Mouse (Mus musculus) forebrain, embryonic 14.5 days (tissue): ENCODE measurements at regions not wholly inside any gene's neighbourhood (a gene's known extent, or its start where the extent isn't known, plus 50 kb on each side); places are given as distances from the start of the nearest gene placed in this dataset.

Experiments used
- ATAC-seq: fragments of 200-750 bp; cut with Nextera tagmentation; 2 replicates; pipeline ENCODE4 v1.8.0; 2017; ENCODE audit warnings: mild to moderate bottlenecking, moderate library complexity
- DNase-seq: peaks from one replicate; pipeline ENCODE4 v3.0.0-alpha.2; 2015; ENCODE audit warnings: low spot score
- H3K27ac ChIP-seq: fragments of 300-500 bp; sonication (generic); 2 replicates; pipeline ENCODE4 v1.5.1; 2014; ENCODE audit warnings: low read depth, mild to moderate bottlenecking, control low read depth, low read length, moderate library complexity
- H3K27me3 ChIP-seq: fragments of 300-500 bp; sonication (generic); replicated peaks from 2 replicates; pipeline ENCODE4 v1.6.1; 2014; ENCODE audit warnings: low read length, control low read depth, mixed read lengths; ENCODE audit not compliant: control insufficient read depth, insufficient read depth
- H3K36me3 ChIP-seq: fragments of 300-500 bp; sonication (generic); 2 replicates; pipeline ENCODE4 v1.6.1; 2014; ENCODE audit warnings: low read length, control low read depth; ENCODE audit not compliant: control insufficient read depth, insufficient read depth
- H3K4me1 ChIP-seq: fragments of 300-500 bp; sonication (generic); 2 replicates; pipeline ENCODE4 v1.6.1; 2014; ENCODE audit warnings: antibody characterized with exemption, low read length, control low read depth; ENCODE audit not compliant: control insufficient read depth, insufficient read depth
- H3K4me2 ChIP-seq: fragments of 300-500 bp; sonication (generic); 2 replicates; pipeline ENCODE4 v1.6.1; 2014; ENCODE audit warnings: mild to moderate bottlenecking, control low read depth, low read length
- H3K4me3 ChIP-seq: fragments of 300-500 bp; sonication (generic); 2 replicates; pipeline ENCODE4 v1.5.1; 2014; ENCODE audit warnings: low read depth, low read length, control low read depth
- H3K9ac ChIP-seq: fragments of 300-500 bp; sonication (generic); 2 replicates; pipeline ENCODE4 v1.6.1; 2014; ENCODE audit warnings: mild to moderate bottlenecking, low read length, control low read depth, moderate library complexity
- H3K9me3 ChIP-seq: fragments of 300-500 bp; sonication (generic); replicated peaks from 2 replicates; pipeline ENCODE4 v1.6.1; 2016; ENCODE audit warnings: low read length, control low read depth, mixed read lengths; ENCODE audit not compliant: control insufficient read depth
- WGBS: fragments of 180-500 bp; shearing (Covaris S2); extraction: QIAGEN DNeasy Blood & Tissue Kit; methylation state at CpG from one replicate; pipeline ENCODE4 v1.1.7; 2014; 5-methylcytosine and 5-hydroxymethylcytosine counted together

- no peak overlapping the region for H3K27ac ChIP-seq
- no peaks in the 10 kb centered on the region for H3K9me3 ChIP-seq
- H3K4me2 ChIP-seq: no peak overlapping the region
- no peak overlapping the region for H3K9ac ChIP-seq
- H3K27me3 ChIP-seq: no peaks in the 10 kb centered on the region
- DNase-seq (no peak), ATAC-seq (no peak)
- no peak overlapping the region for H3K4me3 ChIP-seq
- WGBS: 72% methylated on average over 7 of the region's 7 CpGs
- H3K36me3 ChIP-seq: no peaks in the 10 kb centered on the region
- no peaks in the 10 kb centered on the region for H3K4me1 ChIP-seq
Observed at GRCm38 (mm10) chr6:100923070-100923469, 89.6 kb downstream of the Ppp4r2 start.

- DNase-seq (no peak), ATAC-seq (no peak)
- no peak overlapping the region for H3K27ac ChIP-seq
- no peaks in the 10 kb centered on the region for H3K4me1 ChIP-seq
- no peaks in the 10 kb centered on the region for H3K9me3 ChIP-seq
- H3K27me3 ChIP-seq: no peaks in the 10 kb centered on the region
- H3K36me3 ChIP-seq: no peaks in the 10 kb centered on the region
- H3K9ac ChIP-seq: no peak overlapping the region
- 45% methylated on average over 4 of the region's 4 CpGs for WGBS
- H3K4me3 ChIP-seq: no peak overlapping the region
- no peak overlapping the region for H3K4me2 ChIP-seq
Observed at GRCm38 (mm10) chr6:100923686-100924085, 90.3 kb downstream of the Ppp4r2 start.

- Histone ChIP-seq H3K4me3 (no peak overlapping the region), H3K9me3 (no peaks in the 10 kb centered on the region), H3K27me3 (no peaks in the 10 kb centered on the region), H3K36me3 (no peaks in the 10 kb centered on the region), H3K4me2 (no peak overlapping the region), H3K27ac (no peak overlapping the region), H3K4me1 (no peaks in the 10 kb centered on the region), H3K9ac (no peak overlapping the region)
- ATAC-seq: no peak
- WGBS: 78% methylated on average over 16 of the region's 16 CpGs
- DNase-seq: no peak
Observed at GRCm38 (mm10) chr6:100928791-100929758, 95.7 kb downstream of the Ppp4r2 start.

GRCm38 (mm10) chr6:100929759-100930358 is 96.4 kb downstream of the Ppp4r2 start:
- no peaks in the 10 kb centered on the region for H3K9me3 ChIP-seq
- H3K27ac ChIP-seq: no peak overlapping the region
- no peak for ATAC-seq
- no peaks in the 10 kb centered on the region for H3K4me1 ChIP-seq
- no peak for DNase-seq
- H3K4me2 ChIP-seq: no peak overlapping the region
- no peak overlapping the region for H3K9ac ChIP-seq
- 78% methylated on average over 10 of the region's 10 CpGs for WGBS
- no peaks in the 10 kb centered on the region for H3K27me3 ChIP-seq
- no peak overlapping the region for H3K4me3 ChIP-seq
- no peaks in the 10 kb centered on the region for H3K36me3 ChIP-seq

GRCm38 (mm10) chr6:100930706-100931105 is 97.3 kb downstream of the Ppp4r2 start:
- no peak overlapping the region for H3K9ac ChIP-seq
- H3K4me1 ChIP-seq: no peaks in the 10 kb centered on the region
- H3K36me3 ChIP-seq: no peaks in the 10 kb centered on the region
- H3K9me3 ChIP-seq: no peaks in the 10 kb centered on the region
- H3K27ac ChIP-seq: no peak overlapping the region
- WGBS: 85% methylated on average over 6 of the region's 6 CpGs
- H3K4me3 ChIP-seq: no peak overlapping the region
- H3K27me3 ChIP-seq: no peaks in the 10 kb centered on the region
- no peak for DNase-seq
- no peak for ATAC-seq
- H3K4me2 ChIP-seq: no peak overlapping the region

GRCm38 (mm10) chr6:100934424-100934823 is 101.0 kb downstream of the Ppp4r2 start:
- Histone ChIP-seq H3K9me3 (no peaks in the 10 kb centered on the region), H3K27me3 (no peaks in the 10 kb centered on the region)
- no peak for ATAC-seq

GRCm38 (mm10) chr6:100937802-100938201 is 104.4 kb downstream of the Ppp4r2 start:
- WGBS: 94% methylated on average over 1 of the region's 1 CpGs
- H3K4me2 ChIP-seq: no peak overlapping the region
- no peaks in the 10 kb centered on the region for H3K4me1 ChIP-seq
- H3K9ac ChIP-seq: no peak overlapping the region
- no peaks in the 10 kb centered on the region for H3K36me3 ChIP-seq
- no peaks in the 10 kb centered on the region for H3K27me3 ChIP-seq
- H3K9me3 ChIP-seq: no peaks in the 10 kb centered on the region
- DNase-seq: no peak
- H3K27ac ChIP-seq: no peak overlapping the region
- no peak overlapping the region for H3K4me3 ChIP-seq
- no peak for ATAC-seq

More at GRCm38 (mm10) chr6:100934424-100934823, 101.0 kb downstream of the Ppp4r2 start:
- Histone ChIP-seq H3K4me1 (no peaks in the 10 kb centered on the region), H3K9ac (no peak overlapping the region), H3K4me3 (no peak overlapping the region), H3K27ac (no peak overlapping the region), H3K36me3 (no peaks in the 10 kb centered on the region), H3K4me2 (no peak overlapping the region)
- no peak for DNase-seq
- WGBS: 93% methylated on average over 5 of the region's 5 CpGs

- ATAC-seq (no peak), DNase-seq (no peak)
- Histone ChIP-seq H3K27me3 (no peaks in the 10 kb centered on the region), H3K9me3 (no peaks in the 10 kb centered on the region), H3K4me3 (no peak overlapping the region), H3K9ac (no peak overlapping the region), H3K4me1 (no peaks in the 10 kb centered on the region), H3K27ac (no peak overlapping the region), H3K36me3 (no peaks in the 10 kb centered on the region), H3K4me2 (no peak overlapping the region)
- WGBS: 78% methylated on average over 11 of the region's 11 CpGs
Observed at GRCm38 (mm10) chr6:100938376-100938775, 105.0 kb downstream of the Ppp4r2 start.

- 87% methylated on average over 12 of the region's 12 CpGs for WGBS
- Histone ChIP-seq H3K27me3 (no peaks in the 10 kb centered on the region), H3K27ac (no peak overlapping the region), H3K9me3 (no peaks in the 10 kb centered on the region), H3K4me3 (no peak overlapping the region), H3K9ac (no peak overlapping the region), H3K36me3 (no peaks in the 10 kb centered on the region), H3K4me2 (no peak overlapping the region), H3K4me1 (no peaks in the 10 kb centered on the region)
- ATAC-seq (no peak), DNase-seq (no peak)
Observed at GRCm38 (mm10) chr6:100939042-100939441, 105.6 kb downstream of the Ppp4r2 start.
